Mouse (Mus musculus) midbrain, embryonic 12.5 days (tissue): ENCODE data around the gene Irf9. TPM values are rescaled to one million over a fixed set of nuclear protein-coding genes. Genes with fewer than 3 reads are reported as not detected.

Source experiments
- ATAC-seq: fragments of 200-750 bp; cut with Nextera tagmentation; 2 replicates; pipeline ENCODE4 v1.8.0; 2017; ENCODE audit warnings: low read depth, moderate TSS enrichment, moderate library complexity; ENCODE audit not compliant: low FRiP score
- H3K27ac ChIP-seq: fragments of 300-500 bp; sonication (generic); replicated peaks from 2 replicates; pipeline ENCODE4 v1.5.1; 2016; ENCODE audit warnings: mild to moderate bottlenecking
- H3K27me3 ChIP-seq: fragments of 300-500 bp; sonication (generic); 2 replicates; pipeline ENCODE4 v1.6.1; 2016; ENCODE audit warnings: mild to moderate bottlenecking
- H3K36me3 ChIP-seq: fragments of 300-500 bp; sonication (generic); 2 replicates; pipeline ENCODE4 v1.6.1; 2016
- H3K4me1 ChIP-seq: fragments of 300-500 bp; sonication (generic); 2 replicates; pipeline ENCODE4 v1.6.1; 2016
- H3K4me2 ChIP-seq: fragments of 300-500 bp; sonication (generic); replicated peaks from 2 replicates; pipeline ENCODE4 v1.6.1; 2016; ENCODE audit warnings: mild to moderate bottlenecking, moderate library complexity
- H3K4me3 ChIP-seq: fragments of 300-500 bp; sonication (generic); 2 replicates; pipeline ENCODE4 v1.5.1; 2016; ENCODE audit warnings: mild to moderate bottlenecking
- H3K9ac ChIP-seq: fragments of 300-500 bp; sonication (generic); replicated peaks from 2 replicates; pipeline ENCODE4 v1.6.1; 2016; ENCODE audit warnings: mild to moderate bottlenecking, moderate library complexity
- H3K9me3 ChIP-seq: fragments of 300-500 bp; sonication (generic); 2 replicates; pipeline ENCODE4 v1.6.1; 2016; ENCODE audit warnings: mild to moderate bottlenecking
- WGBS: fragments of 180-500 bp; shearing (Covaris S2); methylation state at CpG from one replicate; pipeline ENCODE4 v1.1.7; 2016; 5-methylcytosine and 5-hydroxymethylcytosine counted together
- polyA plus RNA-seq: library from polyadenylated mRNA; unstranded; fragments of >200 nt; fragmentation: Nextera tagmentation; extraction: Ambion mirVana; gene quantifications from 2 replicates; pipeline ENCODE4 v1.2.1, GENCODE M21; 2016

Irf9 gene
- polyA plus RNA-seq, 1 experiment from 2014 or later, result 11.5 TPM

DNA sequence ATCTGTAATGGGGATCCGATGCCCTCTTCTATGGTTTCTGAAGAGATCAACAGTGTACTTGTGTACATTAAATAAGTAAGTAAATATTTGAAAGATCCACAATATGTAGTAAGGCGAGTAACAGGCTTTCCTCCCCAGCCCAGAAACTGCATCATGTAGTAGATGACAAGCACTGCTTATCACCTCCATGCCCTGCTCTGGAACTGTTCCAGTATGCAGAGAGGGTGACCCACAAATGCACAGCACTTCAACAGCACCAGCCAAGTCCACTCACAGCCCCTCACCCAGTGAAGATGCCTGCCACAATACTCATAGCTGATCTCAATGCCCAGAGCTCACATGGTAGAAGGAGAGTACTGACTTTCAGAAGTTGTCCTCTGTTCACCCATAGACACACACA lies 32.8 kb upstream of the Irf9 start:
- Histone ChIP-seq H3K9me3 (no peaks in the 10 kb centered on the region), H3K27ac (no peak overlapping the region), H3K9ac (no peak overlapping the region), H3K4me3 (no peak overlapping the region), H3K27me3 (no peaks in the 10 kb centered on the region), H3K4me1 (no peaks in the 10 kb centered on the region), H3K36me3 (peaks cover 50% of the 10 kb centered on the region), H3K4me2 (no peak overlapping the region)
- ATAC-seq, result no peak
- WGBS, result 92% methylated on average over 2 of the region's 2 CpGs

GRCm38 (mm10) chr14:55571760-55572159 lies 31.6 kb upstream of the Irf9 start:
- Histone ChIP-seq H3K9ac (no peak overlapping the region), H3K9me3 (no peaks in the 10 kb centered on the region), H3K27ac (no peak overlapping the region), H3K4me2 (no peak overlapping the region), H3K36me3 (peaks cover 38% of the 10 kb centered on the region), H3K27me3 (no peaks in the 10 kb centered on the region), H3K4me1 (no peaks in the 10 kb centered on the region), H3K4me3 (no peak overlapping the region)
- ATAC-seq, result no peak

DNA sequence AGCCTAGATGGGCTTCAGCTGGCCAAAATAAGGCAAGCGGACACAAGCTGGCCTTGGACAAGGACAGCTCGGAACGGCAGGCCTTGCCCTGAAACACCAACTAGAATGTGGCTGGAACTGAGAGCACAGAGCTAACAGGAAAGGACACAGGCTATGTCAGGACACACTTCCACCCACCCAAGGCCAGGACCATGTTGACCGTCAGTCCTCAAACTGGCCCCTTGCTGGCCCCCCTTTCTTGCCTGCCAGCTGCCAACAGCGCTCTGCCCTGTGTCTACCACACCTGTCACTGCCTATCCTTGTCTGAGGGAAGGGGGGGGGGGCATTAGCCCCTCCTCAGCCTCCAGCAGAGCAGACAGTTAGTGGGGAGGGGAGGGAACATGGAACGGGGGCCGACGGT lies 28.1 kb upstream of the Irf9 start, which contains the start of gene Fitm1:
TSS of gene Fitm1 (plus strand) at position 316 of the 400 bp plus-strand sequence.
- ATAC-seq, result no peak
- no peak within 1 kb of the TSS for H3K9ac ChIP-seq
- WGBS, result 85% methylated on average over 8 of the region's 8 CpGs
- H3K27me3 ChIP-seq, result no peaks in the 10 kb centered on the region
- H3K4me2 ChIP-seq, result no peak within 1 kb of the TSS
- peaks cover 9% of the 10 kb centered on the region; the same call in 1 of the 2 replicates for H3K36me3 ChIP-seq
- H3K4me3 ChIP-seq, result no peak within 1 kb of the TSS
- no peak within 1 kb of the TSS for H3K27ac ChIP-seq
- no peaks in the 10 kb centered on the region for H3K9me3 ChIP-seq
- H3K4me1 ChIP-seq, result peaks cover 15% of the 10 kb centered on the region

DNA sequence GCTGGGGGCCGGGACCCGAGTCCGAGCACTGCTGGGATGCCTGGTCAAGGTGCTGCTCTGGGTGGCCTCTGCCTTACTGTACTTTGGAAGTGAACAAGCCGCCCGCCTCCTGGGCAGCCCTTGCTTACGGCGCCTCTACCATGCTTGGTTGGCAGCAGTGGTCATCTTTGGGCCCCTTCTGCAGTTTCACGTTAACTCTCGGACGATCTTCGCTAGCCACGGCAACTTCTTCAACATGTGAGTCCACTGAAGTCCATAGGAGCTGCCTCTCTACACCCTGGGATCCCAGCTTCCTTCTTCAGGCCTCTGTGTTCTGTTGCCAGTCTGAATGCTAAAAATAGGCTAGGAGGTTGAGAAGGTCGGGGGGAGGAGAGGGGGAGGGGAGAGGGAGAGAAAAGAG lies 27.7 kb upstream of the Irf9 start:
- no peak overlapping the region for H3K9ac ChIP-seq
- no peaks in the 10 kb centered on the region for H3K9me3 ChIP-seq
- 77% methylated on average over 13 of the region's 13 CpGs for WGBS
- peaks cover 9% of the 10 kb centered on the region for H3K36me3 ChIP-seq
- H3K4me1 ChIP-seq, result peaks cover 15% of the 10 kb centered on the region
- no peak overlapping the region for H3K4me2 ChIP-seq
- H3K27me3 ChIP-seq, result no peaks in the 10 kb centered on the region
- H3K27ac ChIP-seq, result no peak overlapping the region
- no peak for ATAC-seq
- H3K4me3 ChIP-seq, result no peak overlapping the region

GRCm38 (mm10) chr14:55576376-55576775 lies 27.0 kb upstream of the Irf9 start:
- peaks cover 15% of the 10 kb centered on the region for H3K36me3 ChIP-seq
- H3K27ac ChIP-seq, result no peak overlapping the region
- H3K27me3 ChIP-seq, result no peaks in the 10 kb centered on the region
- H3K4me2 ChIP-seq, result no peak overlapping the region
- ATAC-seq, result no peak
- H3K9me3 ChIP-seq, result no peaks in the 10 kb centered on the region
- no peak overlapping the region for H3K4me3 ChIP-seq
- 79% methylated on average over 16 of the region's 16 CpGs for WGBS
- H3K4me1 ChIP-seq, result peaks cover 15% of the 10 kb centered on the region
- no peak overlapping the region for H3K9ac ChIP-seq

GRCm38 (mm10) chr14:55577871-55578667 lies 25.3 kb upstream of the Irf9 start, which contains the start of gene Psme1:
Psme1 (plus strand) TSS chr14:55578123.
- under 1% methylated on average over 29 of the region's 32 CpGs for WGBS
- Histone ChIP-seq H3K9me3 (no peaks in the 10 kb centered on the region), H3K4me1 (peaks cover 15% of the 10 kb centered on the region), H3K4me3 (peak within 1 kb of the TSS; percentile 69), H3K4me2 (peak within 1 kb of the TSS; percentile 90), H3K27ac (peak within 1 kb of the TSS; percentile 82), H3K36me3 (peaks cover 21% of the 10 kb centered on the region), H3K9ac (peak within 1 kb of the TSS; percentile 81), H3K27me3 (no peaks in the 10 kb centered on the region)
- peak; percentile 88 for ATAC-seq

GRCm38 (mm10) chr14:55578668-55579269 lies 24.6 kb upstream of the Irf9 start:
- 34% methylated on average over 6 of the region's 6 CpGs for WGBS
- Histone ChIP-seq H3K9me3 (no peaks in the 10 kb centered on the region), H3K4me2 (peak overlapping the region; percentile 90), H3K27ac (peak overlapping the region; percentile 82), H3K9ac (peak overlapping the region; percentile 81), H3K27me3 (no peaks in the 10 kb centered on the region), H3K36me3 (peaks cover 21% of the 10 kb centered on the region), H3K4me3 (peak overlapping the region; percentile 69), H3K4me1 (peaks cover 15% of the 10 kb centered on the region)
- ATAC-seq, result peak; percentile 44; the same call in 1 of the 2 replicates

- ATAC-seq, result no peak
- H3K9me3 ChIP-seq, result no peaks in the 10 kb centered on the region
- no peak overlapping the region for H3K9ac ChIP-seq
- H3K4me1 ChIP-seq, result peaks cover 19% of the 10 kb centered on the region
- WGBS, result 85% methylated on average over 23 of the region's 23 CpGs
- H3K36me3 ChIP-seq, result peaks cover 21% of the 10 kb centered on the region
- H3K4me2 ChIP-seq, result no peak overlapping the region
- H3K27ac ChIP-seq, result no peak overlapping the region
- H3K27me3 ChIP-seq, result no peaks in the 10 kb centered on the region
- H3K4me3 ChIP-seq, result no peak overlapping the region
Observed at GRCm38 (mm10) chr14:55579511-55580496, 23.6 kb upstream of the Irf9 start.

DNA sequence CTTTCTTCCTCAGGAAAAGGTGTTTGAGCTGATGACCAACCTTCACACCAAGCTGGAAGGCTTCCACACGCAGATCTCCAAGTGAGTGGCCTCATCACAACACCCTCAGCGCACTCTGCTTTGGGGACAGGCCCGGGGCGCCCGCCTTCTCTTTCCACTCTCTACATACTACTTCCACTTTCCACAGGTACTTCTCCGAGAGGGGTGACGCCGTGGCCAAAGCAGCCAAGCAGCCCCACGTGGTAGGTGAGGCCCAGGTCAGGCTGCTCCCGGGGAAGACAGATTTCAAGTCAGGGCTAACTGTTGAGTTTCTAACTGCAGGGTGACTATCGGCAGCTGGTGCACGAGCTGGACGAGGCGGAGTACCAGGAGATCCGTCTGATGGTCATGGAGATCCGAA lies 22.6 kb upstream of the Irf9 start:
- peaks cover 24% of the 10 kb centered on the region for H3K4me1 ChIP-seq
- H3K4me2 ChIP-seq, result no peak overlapping the region
- peaks cover 21% of the 10 kb centered on the region for H3K36me3 ChIP-seq
- H3K4me3 ChIP-seq, result no peak overlapping the region
- no peak for ATAC-seq
- H3K9ac ChIP-seq, result no peak overlapping the region
- no peaks in the 10 kb centered on the region for H3K27me3 ChIP-seq
- H3K9me3 ChIP-seq, result no peaks in the 10 kb centered on the region
- no peak overlapping the region for H3K27ac ChIP-seq
- WGBS, result 95% methylated on average over 16 of the region's 16 CpGs

GRCm38 (mm10) chr14:55581981-55582681 lies 21.2 kb upstream of the Irf9 start:
- Histone ChIP-seq H3K9me3 (no peaks in the 10 kb centered on the region), H3K27me3 (no peaks in the 10 kb centered on the region), H3K27ac (no peak overlapping the region), H3K4me3 (no peak overlapping the region), H3K36me3 (peaks cover 25% of the 10 kb centered on the region), H3K4me1 (peaks cover 24% of the 10 kb centered on the region), H3K4me2 (no peak overlapping the region), H3K9ac (no peak overlapping the region)
- 79% methylated on average over 9 of the region's 9 CpGs for WGBS
- ATAC-seq, result no peak

- Histone ChIP-seq H3K4me3 (peak overlapping the region; percentile 46), H3K9me3 (no peaks in the 10 kb centered on the region), H3K27ac (no peak overlapping the region), H3K4me2 (peak overlapping the region; percentile 70), H3K36me3 (peaks cover 32% of the 10 kb centered on the region), H3K9ac (peak overlapping the region; percentile 63; the same call in 1 of the 2 replicates), H3K4me1 (peaks cover 12% of the 10 kb centered on the region), H3K27me3 (no peaks in the 10 kb centered on the region)
- no peak for ATAC-seq
- 37% methylated on average over 5 of the region's 5 CpGs for WGBS
Observed at GRCm38 (mm10) chr14:55584303-55584701, 19.1 kb upstream of the Irf9 start.
